Mouse (Mus musculus) spleen, adult 12 weeks (tissue): Measurements from ENCODE around the gene Ftsj1.

Experiments used
- DNase-seq: peaks from one replicate; pipeline ENCODE4 v3.0.0; 2022; ENCODE audit warnings: low spot score

Ftsj1 gene

DNA sequence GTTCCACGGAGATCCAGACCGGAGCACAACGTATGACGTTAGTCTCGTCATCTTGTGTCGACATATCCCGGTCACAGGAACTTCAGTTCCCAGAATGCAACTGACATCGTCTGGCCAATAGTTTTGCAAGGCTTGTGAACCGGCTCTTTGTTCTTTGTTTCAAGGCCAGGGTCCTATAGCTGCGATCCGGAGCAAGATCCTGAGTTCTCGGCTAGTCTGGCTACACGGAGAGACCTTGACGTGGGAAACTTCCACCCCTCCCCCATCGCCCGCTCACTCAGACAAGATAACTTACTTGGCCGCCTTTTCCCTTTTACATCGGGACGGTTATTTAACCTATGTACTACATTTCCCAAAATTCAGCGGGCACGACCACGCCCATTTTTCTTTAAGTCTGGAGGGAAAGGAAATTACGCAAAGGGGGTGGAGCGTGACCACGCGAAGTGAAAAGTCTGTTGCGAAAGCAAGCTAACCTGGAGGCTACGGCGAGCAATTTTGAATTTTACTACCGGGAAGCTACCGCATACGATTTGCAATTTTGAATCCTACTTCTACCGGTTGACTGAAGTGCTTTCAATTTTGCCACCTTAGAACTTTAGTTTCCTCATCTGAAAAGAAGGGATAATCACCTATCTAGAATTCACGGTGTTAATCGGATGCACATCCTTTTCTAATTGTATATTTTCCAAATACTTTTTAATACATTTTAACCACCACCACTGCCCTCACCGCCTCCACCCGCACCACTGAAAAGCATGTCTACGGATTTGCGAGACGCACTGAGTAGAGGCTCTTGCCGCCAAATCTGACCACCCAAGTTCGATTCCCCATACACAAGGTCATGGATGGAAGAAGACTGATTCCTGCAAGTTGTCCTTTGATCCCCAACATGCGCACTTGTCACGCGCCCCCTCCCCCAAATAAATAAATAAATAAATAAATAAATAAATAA is at the start of gene Ftsj1:
Gene Ftsj1 (minus strand): TSS at position 73 of the 952 bp plus-strand sequence.
- DNase-seq, result peak; percentile 80

DNA sequence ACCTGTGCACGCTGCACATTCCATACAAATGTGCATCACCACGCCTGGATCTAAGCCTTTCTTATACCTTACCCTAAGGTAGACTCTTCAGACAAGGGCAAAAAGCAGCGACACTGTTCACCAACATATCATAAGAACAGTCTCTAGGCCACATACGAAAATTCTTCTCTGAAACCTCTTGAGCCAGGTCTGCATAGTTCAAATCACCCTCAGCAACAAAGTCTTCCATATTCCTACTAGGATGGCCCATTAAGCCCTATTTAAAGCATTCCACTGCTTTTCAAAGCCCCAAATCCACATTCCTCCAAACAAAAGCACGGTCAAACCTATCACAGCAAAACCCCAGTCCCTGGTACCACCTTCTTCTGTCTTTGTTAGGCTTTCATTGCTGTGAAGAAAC is 36.4 kb upstream of the Ftsj1 start:
- DNase-seq, result no peak

DNA sequence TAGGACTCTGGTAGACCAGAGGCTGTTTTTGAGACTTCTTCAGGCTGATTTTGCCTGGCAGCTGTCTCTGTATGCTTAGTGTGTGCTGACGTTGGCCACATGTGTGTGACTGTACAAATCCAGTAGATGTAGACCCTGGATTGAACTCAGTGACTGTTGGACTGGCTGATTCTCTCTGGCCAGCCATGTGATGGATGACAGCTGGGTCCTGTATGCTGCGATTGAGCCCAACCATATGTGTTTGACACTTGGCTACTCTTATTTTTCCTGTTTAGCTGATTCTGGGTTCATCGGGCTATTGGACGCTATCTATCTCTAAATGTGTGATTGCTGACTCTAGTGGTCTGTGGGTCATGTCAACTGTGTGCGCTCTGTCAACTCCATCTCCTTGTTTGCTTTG is 21.9 kb upstream of the Ftsj1 start:
- DNase-seq, result no peak

DNA sequence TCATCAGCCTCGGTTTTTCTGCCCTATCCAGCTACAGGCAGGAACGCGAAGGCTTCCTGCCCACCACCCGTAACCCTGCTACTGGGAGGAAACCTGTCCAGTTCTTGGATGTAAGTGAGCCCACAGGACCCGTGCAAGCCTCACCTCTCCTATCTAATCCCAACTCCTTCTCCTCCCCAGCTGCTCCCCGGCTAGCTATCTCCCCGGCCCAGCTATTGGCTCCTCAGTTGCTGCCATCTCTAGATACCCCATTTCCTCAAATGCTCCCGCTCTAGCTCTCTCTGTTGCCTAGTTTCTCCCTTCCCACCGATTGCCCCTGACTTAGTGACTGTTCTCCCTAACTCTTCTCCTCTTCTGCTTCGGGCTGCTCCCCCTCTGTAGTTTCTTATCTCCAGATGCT is 19.8 kb upstream of the Ftsj1 start:
- peak; percentile 51 for DNase-seq

DNA sequence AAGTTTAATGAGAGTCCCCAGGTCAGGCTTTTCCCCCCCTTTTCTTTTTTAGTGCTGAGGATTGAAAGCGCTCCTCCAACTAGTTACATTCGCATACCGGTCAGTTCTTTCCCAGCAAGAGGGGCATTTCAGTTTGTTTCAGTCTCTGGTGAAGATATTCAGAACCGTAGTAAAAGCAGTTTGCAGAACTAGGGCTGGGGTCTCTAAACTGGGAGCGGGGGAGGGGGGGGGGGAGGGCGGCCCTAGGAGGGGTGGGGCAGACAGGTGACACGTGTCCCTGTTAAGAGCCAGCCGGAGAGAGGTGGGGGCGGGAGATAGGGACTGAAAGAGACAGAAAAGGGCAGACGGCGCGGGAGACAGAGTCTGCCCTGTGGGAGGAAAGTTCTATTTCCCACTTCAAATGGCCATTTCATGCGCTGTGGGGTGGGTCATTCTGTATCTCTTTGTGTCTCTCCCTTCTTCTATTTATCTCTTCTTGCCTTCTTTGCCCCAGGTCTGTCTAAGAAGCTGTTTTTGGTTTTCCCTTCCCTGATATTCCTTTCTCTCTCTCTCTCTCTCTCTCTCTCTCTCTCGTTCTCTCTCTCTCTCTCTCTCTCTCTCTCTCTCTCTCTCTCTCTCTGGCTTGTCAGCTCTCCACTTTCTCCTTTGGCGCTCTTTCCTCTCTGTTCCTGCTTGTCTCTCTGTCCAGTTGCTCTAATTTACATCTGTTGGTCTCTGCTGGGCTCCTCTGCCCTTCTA is 19.0 kb upstream of the Ftsj1 start, which contains the start of gene Slc38a5:
Gene Slc38a5 (plus strand): TSS at position 51 of the 738 bp plus-strand sequence.
- no peak for DNase-seq

DNA sequence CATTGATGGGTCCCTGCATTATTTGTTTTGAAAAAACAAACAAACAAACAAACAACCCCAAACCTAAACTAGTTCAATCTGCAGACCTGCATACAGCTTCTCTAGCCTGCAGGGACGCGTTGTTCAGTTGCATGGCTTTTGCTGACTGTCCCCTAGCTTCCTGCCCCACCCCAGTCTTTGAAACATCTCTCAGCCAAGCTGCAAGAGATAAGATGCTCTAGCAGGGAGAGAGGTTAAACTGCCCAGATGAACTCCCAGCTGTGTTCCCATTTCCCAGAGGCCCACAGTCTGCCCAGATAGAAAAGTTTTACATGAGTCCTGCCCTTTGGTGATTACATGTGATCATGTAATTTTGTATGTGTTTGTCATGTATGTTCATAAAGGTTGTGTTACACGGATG is 12.0 kb upstream of the Ftsj1 start:
- no peak for DNase-seq

DNA sequence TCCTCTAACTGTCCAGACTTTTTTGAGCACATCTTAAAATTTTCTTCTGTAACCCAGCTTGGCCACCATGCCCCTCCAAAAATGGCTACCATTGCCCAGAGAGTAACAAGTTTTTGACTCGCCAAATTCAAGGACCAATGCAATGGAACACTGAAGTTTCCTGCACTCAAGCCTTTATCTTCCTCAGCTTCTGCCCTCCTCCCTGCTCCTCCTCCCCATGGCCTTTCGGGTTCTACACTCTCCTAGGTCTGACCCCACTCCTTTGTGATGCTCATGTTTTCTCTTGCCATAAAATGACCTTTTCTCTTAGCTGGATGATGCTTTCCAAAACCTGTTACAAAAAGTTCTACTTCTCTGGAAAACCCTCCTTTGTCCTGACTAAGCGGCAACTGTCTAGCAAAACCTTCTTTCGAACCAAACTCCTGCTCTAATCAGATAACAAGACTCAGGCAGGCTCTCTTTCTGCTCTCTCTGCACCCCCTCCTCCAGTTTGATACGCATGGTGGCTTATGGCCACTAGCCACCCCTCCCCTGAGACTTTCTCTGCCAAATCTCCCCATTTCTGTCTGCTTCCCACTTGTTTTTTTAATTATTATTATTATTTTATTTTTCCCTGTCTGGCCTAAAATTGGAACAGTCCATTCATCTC is 11.1 kb upstream of the Ftsj1 start:
- DNase-seq, result no peak

DNA sequence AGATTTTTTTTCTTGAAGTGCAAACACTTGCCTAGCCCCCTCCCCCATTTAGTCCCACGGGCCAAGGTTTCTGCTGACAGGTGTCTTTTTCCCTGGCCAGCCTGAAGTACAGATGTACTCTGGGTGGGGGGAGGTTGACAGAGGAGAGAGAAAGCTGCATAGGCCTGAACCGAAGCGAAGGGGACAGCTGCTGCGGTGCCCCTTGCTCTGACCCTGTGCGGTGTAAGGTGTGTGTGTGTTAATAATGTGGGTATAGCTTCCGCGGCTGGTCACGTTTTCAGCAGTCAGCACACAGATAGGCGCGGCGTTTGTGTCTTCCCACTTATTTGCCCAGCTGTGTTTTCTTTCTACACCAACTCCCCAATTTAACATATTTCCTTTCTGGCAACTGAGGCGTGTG is 7.3 kb upstream of the Ftsj1 start:
- DNase-seq, result no peak

DNA sequence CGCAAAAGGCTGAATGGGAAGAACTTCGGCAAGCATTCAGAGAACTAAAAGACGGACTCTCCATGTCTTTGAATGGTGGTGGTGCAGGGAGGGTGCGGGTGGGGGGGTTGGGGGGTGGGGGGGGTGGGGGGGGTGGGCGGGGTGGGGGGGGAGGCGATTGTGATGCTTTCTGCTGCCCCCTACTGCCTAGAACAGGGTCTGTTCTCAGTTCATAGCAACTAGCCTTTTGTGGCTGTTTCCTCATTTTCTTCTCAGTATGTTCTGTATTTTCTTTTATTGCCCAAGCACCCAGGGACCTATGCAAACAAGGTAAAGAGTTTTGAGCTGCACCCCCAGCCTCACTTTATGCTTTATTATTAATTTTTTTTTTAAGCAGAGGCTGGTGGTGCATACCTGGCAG is 3.6 kb upstream of the Ftsj1 start:
- no peak for DNase-seq

DNA sequence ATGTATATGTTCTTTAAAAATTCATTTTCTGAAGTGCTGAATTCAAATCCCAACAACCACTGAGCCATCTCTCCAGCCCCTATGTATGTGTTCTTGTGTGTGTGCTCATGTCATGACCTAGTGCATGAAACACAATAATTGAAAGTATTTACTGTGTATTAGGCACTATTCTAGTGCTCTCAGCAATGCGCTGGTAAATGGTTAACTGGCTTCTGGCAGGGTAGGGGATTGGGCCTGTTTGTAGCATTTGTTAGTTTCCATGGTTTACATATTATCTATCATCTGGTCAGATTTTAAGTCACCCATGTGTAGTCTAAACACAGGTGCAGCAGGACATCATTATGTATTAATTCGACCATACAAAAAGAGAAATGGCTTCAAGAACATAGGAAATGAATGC is 1.5 kb upstream of the Ftsj1 start:
- no peak for DNase-seq

DNA sequence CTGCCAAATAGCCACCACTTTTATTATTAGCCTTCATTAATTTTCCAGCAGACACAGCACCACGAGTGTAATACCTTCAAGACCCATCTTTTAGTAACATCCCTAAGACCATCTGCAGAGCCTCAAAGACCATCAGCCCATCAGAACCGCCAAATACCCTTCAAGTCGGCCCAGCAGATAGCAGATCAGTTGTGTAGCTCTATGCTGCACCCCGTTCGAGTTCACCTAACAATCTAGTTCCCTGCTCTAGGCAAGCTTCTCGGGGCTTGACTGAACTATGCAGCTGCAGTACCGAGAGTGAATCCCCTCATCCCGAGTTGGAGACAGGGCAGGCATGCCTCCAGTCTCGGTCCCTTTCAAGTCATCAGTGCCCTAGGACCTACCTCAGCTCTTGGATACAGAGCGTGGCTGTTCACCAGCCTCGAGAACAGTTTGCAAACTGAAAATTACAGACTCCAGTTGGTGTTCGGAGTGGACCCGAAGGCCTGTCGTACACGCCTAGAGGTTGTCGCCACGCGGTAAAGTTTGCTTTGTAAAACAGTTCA is 345 bp downstream of the Ftsj1 start:
- DNase-seq, result peak; percentile 9

DNA sequence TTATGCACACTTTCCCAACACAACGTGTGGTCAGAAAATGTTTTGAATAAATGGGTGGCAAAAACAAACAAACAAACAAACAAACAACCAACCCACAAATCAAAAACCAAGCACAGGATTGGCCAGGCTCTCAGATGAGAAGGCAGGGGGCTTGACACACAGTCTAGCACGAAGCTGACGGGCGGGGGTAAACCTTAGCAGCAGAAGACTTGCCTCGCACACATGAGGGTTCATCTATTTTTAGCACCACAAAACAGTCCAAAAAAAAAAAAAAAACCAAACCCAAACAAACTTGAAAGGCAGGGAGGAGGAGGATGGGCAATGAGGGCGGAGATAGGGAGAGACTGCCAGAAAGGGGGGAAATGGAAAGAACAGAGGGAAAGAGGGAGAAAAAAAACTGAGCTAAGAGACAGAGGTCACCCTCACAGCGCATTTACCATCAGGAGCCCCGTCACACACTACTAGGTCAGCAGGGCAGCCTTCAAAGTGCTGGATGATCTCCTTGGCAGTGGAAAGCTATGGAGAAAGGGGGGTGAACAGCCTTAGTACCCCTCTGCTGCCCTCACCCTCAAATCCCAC is 3.6 kb downstream of the Ftsj1 start:
- no peak for DNase-seq

DNA sequence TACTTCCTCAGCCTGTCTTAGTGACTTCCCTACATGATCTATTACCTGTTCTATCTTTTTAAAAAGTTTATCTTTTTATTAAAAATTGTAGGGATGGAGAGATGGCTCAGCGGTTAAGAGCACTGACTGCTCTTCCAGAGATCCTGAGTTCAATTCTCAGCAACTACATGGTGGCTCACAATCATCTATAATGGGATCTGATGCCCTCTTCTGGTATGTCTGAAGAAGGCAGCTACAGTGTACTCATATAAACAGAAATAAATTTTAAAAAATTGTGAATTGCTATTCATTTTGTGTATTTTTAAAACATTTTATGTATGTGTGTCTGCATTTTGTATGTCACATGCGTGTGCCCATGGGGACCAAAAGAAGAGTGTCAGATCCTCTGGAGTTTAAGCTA is 4.5 kb downstream of the Ftsj1 start:
- DNase-seq, result no peak

DNA sequence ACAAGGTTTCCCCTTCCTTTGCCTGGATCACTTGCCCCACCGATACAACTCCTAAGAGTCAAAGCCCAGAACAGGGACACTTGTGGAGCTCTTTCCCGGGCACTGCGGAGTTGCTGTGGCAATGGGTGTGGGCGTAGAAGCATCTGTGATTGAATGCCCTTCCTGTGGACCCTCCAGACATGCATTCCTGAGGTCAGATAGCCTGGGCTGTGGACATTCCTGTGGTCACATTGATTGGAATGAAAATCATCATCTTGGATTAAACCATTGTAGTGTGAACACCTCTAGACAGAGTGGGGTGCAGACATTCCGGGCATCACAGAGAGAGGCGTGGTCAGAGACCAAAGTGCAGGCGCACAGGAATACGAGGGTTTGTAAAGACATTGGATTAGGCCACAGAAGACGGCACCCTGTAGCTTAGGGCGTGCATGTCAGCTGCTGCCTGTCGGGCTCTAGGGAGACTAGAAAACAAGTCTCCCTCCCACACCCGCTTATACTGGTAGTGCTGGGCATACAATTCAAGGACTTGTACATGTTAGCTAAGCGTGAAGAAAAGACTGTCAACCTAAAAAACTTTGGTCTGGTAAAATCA is 13.3 kb downstream of the Ftsj1 start:
- DNase-seq, result no peak

DNA sequence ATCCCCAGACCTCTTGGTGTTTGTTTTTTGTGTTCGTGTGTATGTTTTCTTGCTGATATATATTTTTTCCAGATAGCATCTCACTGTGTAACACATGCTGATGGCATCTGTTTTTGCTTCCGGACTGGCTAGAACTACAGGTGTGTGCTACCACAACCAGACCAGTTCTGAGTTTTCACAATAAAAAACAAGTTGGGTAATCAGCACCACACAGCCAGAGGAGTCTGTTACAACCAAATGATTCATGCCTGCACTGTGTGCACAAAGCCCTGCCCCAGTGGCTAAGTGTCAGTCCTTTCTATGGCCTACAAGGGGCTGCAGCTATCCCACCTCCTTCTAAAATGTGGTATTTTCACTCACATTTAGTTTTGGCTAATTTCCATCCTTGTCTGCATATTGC is 15.5 kb downstream of the Ftsj1 start:
- no peak for DNase-seq

DNA sequence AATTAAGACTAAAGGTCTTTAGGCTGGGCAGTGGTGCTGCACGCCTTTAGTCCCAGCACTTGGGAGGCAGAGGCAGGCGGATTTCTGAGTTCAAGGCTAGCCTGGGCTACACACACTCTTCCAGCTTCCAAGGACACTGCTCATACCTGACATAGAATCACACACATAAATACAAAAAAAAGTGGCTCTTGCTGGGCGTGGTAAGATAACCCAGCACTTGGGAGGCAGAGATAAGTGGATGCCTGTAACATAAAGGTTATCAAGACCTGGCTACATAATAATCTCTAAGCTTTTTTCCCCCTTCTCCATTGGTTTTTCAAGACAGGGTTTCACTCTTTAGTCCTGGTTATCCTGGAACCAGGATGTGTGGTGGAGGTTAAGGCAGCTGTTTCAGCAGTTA is 18.6 kb downstream of the Ftsj1 start:
- no peak for DNase-seq

DNA sequence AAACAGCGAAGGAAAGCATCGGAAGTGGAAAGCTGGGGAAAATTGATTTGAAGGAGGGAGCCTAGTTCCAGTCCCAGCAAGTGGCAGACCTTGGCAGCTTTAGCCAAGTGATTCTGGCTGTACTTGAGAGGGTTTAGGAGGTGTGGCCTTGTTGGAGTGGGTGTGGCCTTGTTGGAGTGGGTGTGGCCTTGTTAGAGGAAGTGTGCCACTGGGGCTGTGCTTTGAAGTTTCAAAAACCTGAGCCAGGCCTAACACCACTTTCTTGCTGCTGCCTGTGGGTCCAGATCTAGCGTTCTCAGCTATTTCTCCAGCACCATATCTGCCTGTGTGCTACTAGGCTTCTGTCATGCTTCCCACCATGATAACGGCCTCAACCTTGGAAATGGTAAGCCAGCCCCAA is 21.9 kb downstream of the Ftsj1 start:
- no peak for DNase-seq

DNA sequence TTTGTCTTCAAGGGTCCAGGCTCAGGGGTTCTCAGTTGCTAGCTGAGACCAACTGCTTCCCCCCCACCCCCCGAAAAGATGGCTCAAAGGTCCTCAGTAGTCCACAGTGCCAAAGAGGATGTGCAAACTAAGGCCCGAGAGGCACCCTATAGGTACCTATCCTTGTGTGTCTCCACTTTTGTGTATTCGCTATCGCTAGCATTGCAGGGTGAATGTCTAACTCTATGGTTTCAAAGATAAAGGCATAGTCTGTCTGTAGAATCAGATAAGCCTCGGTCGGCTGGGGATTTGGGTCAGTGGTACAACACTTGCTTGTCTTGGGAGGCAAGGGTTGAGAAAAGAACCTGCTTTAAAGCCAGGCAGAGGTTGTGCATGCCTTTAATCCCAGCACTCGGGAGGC is 28.7 kb downstream of the Ftsj1 start:
- no peak for DNase-seq

DNA sequence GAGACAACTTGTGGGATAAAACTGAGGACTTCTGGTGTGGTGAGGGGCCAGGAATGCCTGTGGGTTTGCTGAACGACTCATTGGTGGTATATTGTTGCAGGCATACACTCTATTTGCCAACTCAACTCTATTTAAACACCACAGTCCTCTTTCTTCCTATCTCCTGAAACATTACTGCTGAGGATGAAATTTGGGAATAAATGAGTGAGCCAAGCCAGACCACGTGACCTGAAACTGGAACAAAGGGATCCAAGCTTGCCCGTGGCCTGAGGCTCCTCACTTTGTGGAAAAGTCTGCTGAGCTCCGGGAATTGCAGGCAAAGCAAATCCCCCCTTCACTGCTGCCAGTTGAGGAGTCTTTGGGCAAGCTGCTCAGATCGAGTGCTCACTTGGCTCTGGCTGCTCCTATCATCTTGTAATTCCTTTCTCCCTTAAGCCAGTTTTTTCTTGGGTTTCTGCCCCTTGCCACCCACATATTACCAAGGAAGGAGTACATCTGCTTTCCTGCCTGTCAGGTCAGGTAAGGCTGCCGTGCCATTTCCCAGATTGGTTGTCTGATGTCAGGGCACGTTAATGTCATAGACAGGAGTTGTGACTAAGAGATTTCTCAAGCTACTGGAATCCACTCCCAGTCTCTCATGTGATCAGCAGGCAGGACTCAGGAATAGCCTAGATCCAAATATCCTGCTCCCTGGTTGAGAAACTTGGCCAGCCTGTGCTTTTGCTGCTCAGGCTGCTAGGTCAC is 29.4 kb downstream of the Ftsj1 start:
- no peak for DNase-seq

DNA sequence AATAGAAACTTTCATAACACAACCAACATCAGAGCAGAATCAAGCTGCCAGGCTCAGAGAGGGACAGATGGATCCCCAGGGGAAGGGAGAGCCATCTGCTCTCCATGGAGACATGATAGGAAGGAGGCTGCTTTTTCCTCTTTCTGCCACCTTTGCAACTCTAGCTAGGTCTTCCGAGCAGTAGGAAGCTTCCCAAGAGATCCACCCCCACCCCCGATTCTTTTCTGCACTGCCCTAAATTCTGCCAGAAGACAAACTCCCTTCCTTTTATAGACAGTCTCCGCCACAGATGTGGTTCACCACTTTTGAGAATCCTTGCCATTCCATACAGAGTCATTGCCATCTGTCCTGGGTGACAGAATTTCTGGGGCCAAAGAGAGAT is 29.9 kb downstream of the Ftsj1 start:
- DNase-seq, result no peak

DNA sequence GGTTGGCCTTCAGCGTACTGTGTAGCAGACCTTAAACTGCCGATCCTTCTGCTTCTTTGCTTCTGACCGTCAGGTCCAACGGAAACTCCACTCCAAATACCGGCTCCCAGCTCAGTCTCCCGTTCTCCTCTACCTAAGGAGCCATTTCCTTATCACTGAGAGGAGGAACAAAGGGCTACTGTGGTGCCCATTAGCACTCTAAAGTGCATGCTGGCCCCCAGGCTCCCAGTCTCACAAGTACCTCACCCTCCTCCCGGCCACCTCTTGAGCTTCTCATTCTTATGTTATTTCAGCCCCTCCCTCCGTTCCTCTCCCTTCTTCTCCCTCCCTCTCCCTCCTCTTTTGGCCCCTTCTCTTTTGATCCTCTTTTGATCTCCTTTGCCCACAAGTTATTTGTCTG is 32.6 kb downstream of the Ftsj1 start:
- no peak for DNase-seq
